Comparison of ENCODE assay signal across 8 mouse cellular contexts in genomic region chr12:111039771-111040530, GRCm38 (mm10). TPM values are rescaled to one million over a fixed set of nuclear protein-coding genes. Genes with fewer than 3 reads are reported as not detected.
DNase-seq lines count a peak whose midpoint lies in the region; ATAC-seq and TF ChIP-seq lines count a peak whose summit lies in the region.

No protein-coding gene starts in this region.

- H3ac ChIP-seq in C2C12 (ENCODE audit: control insufficient read depth, insufficient read length, low read depth), result peak overlapping the region; percentile 56

- TF ChIP-seq CTCF in C2C12 (IDR thresholded peaks at IDR 0.05; ENCODE audit: control insufficient read depth, insufficient read depth, insufficient read length), result no peak

- H3K4me3 ChIP-seq in C2C12 (ENCODE audit: insufficient read depth, poor library complexity, severe bottlenecking), result peak overlapping the region; percentile 83
- H3K4me3 ChIP-seq in embryonic facial prominence, embryonic 15.5 days (replicated peaks), result peak overlapping the region; percentile 98

- no peaks in the 10 kb centered on the region for H3K9me3 ChIP-seq in embryonic facial prominence, embryonic 15.5 days (replicated peaks)

- DNase-seq in adrenal gland, postnatal 10 days, result peak; percentile 63
- DNase-seq in heart, postnatal 10 days, result peak; percentile 56 to 60
- DNase-seq in kidney, postnatal 4 days, result peak; percentile 56 to 65
- peak; percentile 44 for DNase-seq in lung, postnatal 14 days
- peak; percentile 18 to 22 for DNase-seq in right cerebral cortex, adult 2 months (ENCODE audit: low spot score in 2 of 2)
- peak; percentile 51 for DNase-seq in urinary bladder, postnatal 14 days (ENCODE audit: low spot score)

- no peaks in the 10 kb centered on the region for H3K27me3 ChIP-seq in C2C12 (ENCODE audit: control insufficient read depth, insufficient read depth, insufficient read length)
- H3K27me3 ChIP-seq in embryonic facial prominence, embryonic 15.5 days, result no peaks in the 10 kb centered on the region

- H3K79me2 ChIP-seq in C2C12 (ENCODE audit: control insufficient read depth, insufficient read depth), result peaks cover 57% of the 10 kb centered on the region

- peak overlapping the region; percentile 85 for H3K4me2 ChIP-seq in embryonic facial prominence, embryonic 15.5 days (replicated peaks)

- H3K4me1 ChIP-seq in embryonic facial prominence, embryonic 15.5 days, result peaks cover 23% of the 10 kb centered on the region

- peak overlapping the region; percentile 98 for H3K9ac ChIP-seq in embryonic facial prominence, embryonic 15.5 days

- H3K79me3 ChIP-seq in C2C12 (ENCODE audit: low read depth), result peaks cover 48% of the 10 kb centered on the region

- intact Hi-C loops in heart, postnatal 10 days (cut with DNase I), result loop anchor here (5.0 kb wide), 1 partner anchor 103 kb away; no protein-coding TSS in a partner anchor

- ATAC-seq in embryonic facial prominence, embryonic 15.5 days (ENCODE audit: insufficient number of reproducible peaks, low FRiP score, low TSS enrichment, low read depth), result no peak

- H3K27ac ChIP-seq in embryonic facial prominence, embryonic 15.5 days (replicated peaks), result peak overlapping the region; percentile 98

- WGBS in embryonic facial prominence, embryonic 15.5 days, result under 1% methylated on average over 60 of the region's 65 CpGs

- peaks cover 11% of the 10 kb centered on the region for H3K36me3 ChIP-seq in C2C12 (ENCODE audit: control insufficient read depth, insufficient read depth)
- peaks cover 10% of the 10 kb centered on the region; the same call in 1 of the 2 replicates for H3K36me3 ChIP-seq in embryonic facial prominence, embryonic 15.5 days

TF ChIP-seq in C2C12, 6 proteins besides CTCF, POLR2A, EP300 and RAD21:
- TF ChIP-seq CEBPB (IDR thresholded peaks at IDR 0.05; ENCODE audit: low read depth) (no peak), MYOD1 (IDR thresholded peaks at IDR 0.05; ENCODE audit: control insufficient read depth, insufficient read length, low read depth) (no peak), MYOG (IDR thresholded peaks at IDR 0.05; ENCODE audit: control insufficient read depth, extremely low read depth, insufficient read length) (no peak), MAX (IDR thresholded peaks at IDR 0.05) (no peak), FOSL1 (IDR thresholded peaks at IDR 0.05; ENCODE audit: insufficient read depth, low read length, poor library complexity, severe bottlenecking) (no peak), USF1 (IDR thresholded peaks at IDR 0.05; ENCODE audit: low read depth) (no peak)

RNA-seq across cellular contexts. Expression of gene Rcor1, which starts 0.8 kb away (rescaled TPM):
- polyA plus RNA-seq in C2C12 (2012; fragmentation: generic; extraction: Trizol), result 7.7 TPM
- 10 to 100 TPM; 38.5 to 39.2 TPM for total RNA-seq in adrenal gland, postnatal 10 days (2021)
- 13.0 and 14.3 TPM in 2 replicates for polyA plus RNA-seq in embryonic facial prominence, embryonic 15.5 days (2015; fragmentation: Nextera tagmentation; extraction: Ambion mirVana)
- total RNA-seq in heart, postnatal 10 days (2021), result 10 to 100 TPM; 25.3 to 27.9 TPM
